Mouse (Mus musculus): ENCODE data around the gene Fam129c.
A peak's percentile ranks its signal among the peaks of the same experiment; 100 is the strongest.

Fam129c gene

DNA sequence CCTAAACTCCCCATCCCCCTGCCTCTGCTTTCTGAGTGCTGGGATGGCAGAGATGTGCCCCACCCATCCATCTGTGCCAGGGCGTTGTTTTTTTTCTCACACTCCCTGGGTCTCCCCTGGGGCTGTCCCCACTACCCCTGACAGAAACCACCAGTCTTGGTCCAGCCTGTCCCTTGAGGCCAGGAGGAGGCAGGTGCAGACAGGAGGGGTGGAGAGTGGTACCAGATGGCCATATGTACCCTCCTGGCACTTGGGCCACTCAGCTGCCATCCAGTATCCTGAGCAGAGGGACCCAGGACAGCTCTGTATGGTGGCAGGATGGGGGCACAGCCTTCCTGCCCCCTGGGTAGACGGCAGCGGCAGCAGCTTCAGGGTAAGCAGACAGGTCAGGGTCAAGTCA, at the start of gene Fam129c:
TSS of gene Fam129c (plus strand) at position 198 of the 400 bp plus-strand sequence.
- DNase-seq = no peak

GRCm38 (mm10) chr8:71550754-71551153, 46.7 kb upstream of the Fam129c start:
- DNase-seq = no peak

GRCm38 (mm10) chr8:71552770-71553169, 44.7 kb upstream of the Fam129c start:
- no peak for DNase-seq

- no peak for DNase-seq
These were observed 43.4 kb upstream of the Fam129c start for GRCm38 (mm10) chr8:71554001-71554400.

DNA sequence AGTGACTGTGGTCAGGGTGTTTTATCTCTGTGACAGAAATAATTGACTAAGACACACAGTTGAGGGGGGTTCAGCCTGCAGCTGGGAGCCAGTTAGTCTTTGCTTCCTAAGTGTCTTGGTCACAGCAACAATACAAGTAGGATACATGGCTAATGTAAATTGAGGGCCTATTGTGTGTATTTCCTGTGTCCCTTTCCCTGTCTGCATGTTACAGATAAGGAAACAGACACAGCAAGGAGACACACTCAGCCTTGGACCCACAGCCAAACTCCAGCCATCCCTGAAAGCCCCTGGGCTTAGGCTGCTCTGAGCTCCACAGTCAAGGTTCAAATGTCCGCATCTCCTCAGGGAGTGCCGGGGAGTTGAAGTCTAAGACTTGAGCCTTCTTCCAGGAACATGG, 42.8 kb upstream of the Fam129c start:
- no peak for DNase-seq

DNA sequence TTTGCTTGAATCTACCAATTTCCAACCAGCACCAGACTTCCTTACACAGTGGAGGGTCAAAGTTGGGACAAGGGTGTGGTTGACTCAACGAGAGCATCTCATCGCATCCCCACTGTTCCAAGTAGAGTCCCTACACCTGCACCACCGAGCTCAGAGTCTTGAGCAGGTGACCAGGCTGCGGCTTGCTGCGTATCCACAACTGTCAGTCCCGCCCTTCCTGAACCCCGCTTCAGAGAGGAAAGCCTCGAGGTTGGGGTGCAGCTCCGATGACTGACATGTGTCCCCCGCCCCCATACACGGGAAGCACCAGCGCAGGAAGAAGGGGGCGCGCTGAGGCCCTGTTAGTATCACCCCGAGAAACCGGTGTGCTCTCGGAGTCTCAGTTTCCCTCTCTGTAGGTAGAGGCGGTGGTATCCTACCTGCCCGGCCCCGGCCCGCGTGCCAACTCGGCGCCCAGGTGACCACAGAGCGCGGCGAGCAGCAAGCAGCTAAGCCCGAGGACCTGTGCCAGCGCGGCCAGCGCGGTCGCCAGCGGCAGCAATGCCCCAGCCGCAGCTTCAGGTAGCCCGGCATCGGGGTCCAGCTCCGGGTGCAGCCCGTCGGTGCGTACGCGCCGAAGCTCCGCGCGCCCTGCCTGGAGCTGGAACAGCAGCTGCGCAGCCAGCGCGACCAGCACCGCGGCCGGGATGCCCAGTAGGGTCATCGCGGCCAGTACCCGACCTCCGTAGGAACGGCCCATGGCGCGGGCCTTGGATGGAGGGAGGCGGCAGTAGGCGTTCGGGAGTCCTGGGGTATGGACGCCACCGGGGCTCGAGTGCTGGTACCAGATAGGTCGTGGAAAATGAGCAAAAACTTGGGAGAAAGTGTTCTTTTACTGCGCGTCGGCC, 39.1 kb upstream of the Fam129c start, which contains the start of gene Tmem221:
TSS of gene Tmem221 (minus strand) at position 801 of the 887 bp plus-strand sequence.
- no peak for DNase-seq

GRCm38 (mm10) chr8:71558958-71559690, 38.3 kb upstream of the Fam129c start:
- peak; percentile 86 to 87 for DNase-seq

DNA sequence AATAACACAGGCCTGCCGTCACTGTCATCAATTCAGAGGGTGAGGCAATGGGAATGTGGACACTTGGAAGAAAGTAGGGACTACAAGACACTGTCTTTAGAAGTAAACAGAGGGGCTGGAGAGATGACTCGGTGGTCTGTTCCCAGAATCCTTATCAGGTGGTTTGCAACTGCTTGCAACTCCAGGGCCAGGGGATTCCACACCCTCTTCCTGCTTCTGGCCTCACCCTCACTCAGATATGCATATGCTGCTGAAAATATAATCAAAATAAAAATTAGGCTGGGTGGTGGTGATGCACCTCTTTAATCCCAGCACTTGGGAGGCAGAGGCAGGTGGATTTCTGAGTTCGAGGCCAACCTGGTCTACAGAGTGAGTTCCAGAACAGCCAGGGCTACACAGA, 37.4 kb upstream of the Fam129c start:
- DNase-seq = no peak

DNA sequence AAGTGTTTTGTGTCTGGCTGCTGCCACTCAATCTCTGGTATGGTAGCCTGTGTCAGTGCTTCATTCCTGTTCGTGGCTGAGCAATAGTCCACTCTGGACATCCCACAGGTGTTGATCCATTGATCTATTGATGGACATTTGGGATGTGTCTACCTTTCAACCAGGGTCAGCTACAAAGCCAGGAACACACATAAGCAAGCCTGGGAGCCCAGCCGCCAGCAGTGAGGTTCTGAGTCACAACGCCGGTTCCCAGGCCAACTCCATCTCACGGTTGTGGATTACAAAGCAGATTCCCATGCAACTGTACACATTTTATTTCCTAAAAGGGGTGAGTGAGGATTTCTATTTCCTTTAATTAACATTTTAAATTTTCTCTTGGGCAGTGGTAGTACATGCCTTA, 36.7 kb upstream of the Fam129c start:
- DNase-seq = no peak

DNA sequence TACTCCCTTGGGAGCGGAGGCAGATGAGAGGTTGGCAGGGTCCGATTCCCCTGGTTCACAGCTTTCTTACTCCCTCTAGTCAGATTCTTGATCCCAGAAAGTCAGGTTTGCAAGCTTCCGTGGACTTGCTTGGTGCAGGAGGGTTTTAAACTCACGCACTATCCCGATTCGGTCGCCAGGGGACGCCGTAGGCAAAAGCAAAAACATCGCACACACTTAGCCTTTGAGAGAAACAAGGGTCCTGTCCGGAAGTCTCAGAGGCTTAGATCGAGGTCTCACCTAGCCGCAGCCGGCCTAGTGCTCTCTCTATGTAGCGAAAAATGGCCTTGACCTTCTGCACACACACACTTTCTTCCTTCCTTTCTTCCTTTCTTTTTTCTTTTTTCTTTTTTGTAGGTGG, 36.0 kb upstream of the Fam129c start:
- DNase-seq = peak in 1 of 2 experiments; percentile 73

DNA sequence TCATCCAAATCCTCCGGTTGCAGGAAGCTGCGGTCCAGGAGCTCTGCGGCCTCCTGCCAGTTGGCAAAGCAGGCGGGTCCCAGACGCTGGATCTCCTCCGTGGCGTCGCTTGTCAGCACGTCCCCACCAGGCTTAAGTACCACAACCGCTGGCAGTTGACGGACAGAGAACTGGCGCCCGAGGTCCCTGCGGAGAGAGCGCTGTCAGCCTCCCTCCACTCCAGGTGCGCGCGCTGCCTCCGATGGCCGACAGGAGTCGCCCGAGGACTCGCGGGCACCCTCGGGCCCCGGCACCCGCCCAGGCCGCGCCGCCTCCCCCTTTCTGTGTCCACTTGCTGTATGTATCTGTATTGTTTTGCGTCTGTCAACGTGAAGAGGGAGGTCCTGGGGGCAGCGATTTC, 34.7 kb upstream of the Fam129c start:
- DNase-seq = peak; percentile 69 to 82

GRCm38 (mm10) chr8:71563992-71564391, 33.5 kb upstream of the Fam129c start:
- DNase-seq = no peak

- DNase-seq = no peak
These were observed 30.9 kb upstream of the Fam129c start, which contains the start of gene Nxnl1 for GRCm38 (mm10) chr8:71566501-71566900. TSS of gene Nxnl1 (minus strand) at chr8:71566601.

DNA sequence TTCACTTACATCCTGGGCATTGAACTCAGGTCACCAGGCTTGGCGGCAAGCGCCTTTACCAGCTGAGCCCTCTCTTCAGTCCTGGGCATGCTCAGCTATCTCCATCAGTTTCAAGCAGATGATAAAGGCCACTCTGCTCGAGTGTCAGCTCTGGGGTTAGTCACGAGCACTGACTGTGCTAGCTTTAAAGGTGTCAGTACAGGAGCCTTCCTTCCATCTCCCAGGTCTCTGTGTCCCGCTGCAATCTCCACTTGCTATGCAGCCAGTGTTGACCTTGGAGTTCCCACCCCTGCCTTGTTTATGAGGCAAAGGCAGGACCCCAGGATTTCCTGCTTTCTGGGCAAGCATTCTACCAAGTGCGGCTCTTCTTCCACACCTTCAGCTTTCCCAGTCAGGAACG, 29.9 kb upstream of the Fam129c start:
- DNase-seq = no peak

- DNase-seq = peak; percentile 87 to 92
These were observed 29.0 kb upstream of the Fam129c start, which contains the start of gene Slc27a1 for GRCm38 (mm10) chr8:71568387-71568937. TSS of gene Slc27a1 (plus strand) at chr8:71568882.

- peak in 1 of 2 experiments; percentile 39 for DNase-seq
These were observed 28.5 kb upstream of the Fam129c start for GRCm38 (mm10) chr8:71568941-71569340.

GRCm38 (mm10) chr8:71569366-71570290, 27.8 kb upstream of the Fam129c start:
- peak; percentile 97 to 99 for DNase-seq

GRCm38 (mm10) chr8:71570291-71570954, 27.0 kb upstream of the Fam129c start:
- peak; percentile 99 for DNase-seq

DNA sequence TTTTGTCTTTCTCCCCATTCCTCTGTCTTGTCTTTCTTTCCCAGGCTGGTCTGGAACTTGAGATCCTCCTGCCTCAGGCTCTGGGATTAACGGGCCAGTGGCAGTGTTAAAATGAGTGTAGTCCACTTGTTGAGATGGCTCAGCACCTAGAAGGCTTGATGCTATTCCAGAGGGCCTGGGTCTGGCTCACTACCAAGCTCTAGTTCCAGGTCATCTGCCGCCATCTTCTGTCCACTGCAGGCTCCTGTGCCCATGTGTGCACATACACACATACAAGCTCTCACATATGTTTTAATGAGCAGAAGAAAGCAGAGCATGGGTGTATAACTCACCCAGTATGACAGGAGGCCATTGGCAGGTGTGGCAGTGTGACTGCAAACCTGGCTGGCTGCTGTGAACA, 25.4 kb upstream of the Fam129c start:
- no peak for DNase-seq

DNA sequence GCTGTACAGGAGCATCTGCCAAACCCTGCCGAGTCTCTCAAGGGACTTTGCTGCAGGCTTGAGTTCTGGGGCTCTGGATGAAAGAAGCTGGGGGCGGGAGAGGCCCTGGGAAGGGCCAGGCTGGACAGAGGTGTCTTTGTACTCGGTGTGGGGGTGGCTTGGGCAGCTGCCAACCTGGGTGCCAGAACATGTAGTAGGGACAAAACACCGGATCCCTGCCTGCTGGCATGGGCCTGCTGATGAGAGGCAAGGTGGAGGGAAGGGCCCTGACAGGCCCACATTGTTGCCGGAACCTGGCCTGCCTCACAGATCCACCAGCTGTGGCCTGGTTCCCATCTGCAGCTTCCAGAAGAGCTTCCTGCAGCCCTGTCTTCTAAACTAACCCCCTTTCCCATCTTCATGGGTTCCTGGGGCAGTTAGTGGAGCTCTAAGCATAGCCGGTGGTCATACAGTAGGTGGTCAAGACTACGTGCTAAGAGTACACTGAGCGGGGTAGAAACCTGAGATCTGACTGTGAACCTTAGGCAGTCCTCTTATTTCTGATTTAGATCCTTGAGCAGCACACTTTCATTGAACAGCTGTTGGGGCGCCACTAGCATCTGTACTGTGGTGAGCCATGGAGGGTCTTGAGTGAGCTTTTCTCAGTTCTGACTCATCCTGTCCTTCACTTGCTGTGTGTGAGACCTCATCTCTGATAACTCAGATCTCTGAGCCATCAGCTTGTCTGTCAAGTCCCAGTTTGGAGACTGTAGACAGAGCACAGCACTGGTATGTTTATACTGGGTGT, 24.4 kb upstream of the Fam129c start:
- DNase-seq = peak; percentile 69 to 73

GRCm38 (mm10) chr8:71574426-71574825, 23.0 kb upstream of the Fam129c start:
- DNase-seq = no peak
